Mouse (Mus musculus): ENCODE results near the gene Tpcn2. TPM values are rescaled to one million over a fixed set of nuclear protein-coding genes. Genes with fewer than 3 reads are reported as not detected.

Tpcn2 gene
- polyA plus RNA-seq, 1 experiment from 2014 or later = 3.9 TPM

- Histone ChIP-seq H3K36me3 (no peaks in the 10 kb centered on the region), H3K9me3 (no peaks in the 10 kb centered on the region), H3K27me3 (no peaks in the 10 kb centered on the region), H3K27ac (replicated peaks) (no peak overlapping the region), H3K4me1 (replicated peaks) (no peaks in the 10 kb centered on the region), H3K4me3 (no peak overlapping the region), H3K9ac (no peak overlapping the region), H3K4me2 (no peak overlapping the region)
- WGBS = 91% methylated on average over 1 of the region's 1 CpGs
- no peak for ATAC-seq (ENCODE audit: low read depth)
Measured at GRCm38 (mm10) chr7:145256092-145256491, 27.7 kb downstream of the Tpcn2 start.

GRCm38 (mm10) chr7:145253986-145254630 is 29.7 kb downstream of the Tpcn2 start:
- Histone ChIP-seq H3K4me3 (no peak overlapping the region), H3K4me1 (replicated peaks) (no peaks in the 10 kb centered on the region), H3K9me3 (no peaks in the 10 kb centered on the region), H3K9ac (no peak overlapping the region), H3K27me3 (no peaks in the 10 kb centered on the region), H3K36me3 (no peaks in the 10 kb centered on the region), H3K27ac (replicated peaks) (no peak overlapping the region), H3K4me2 (no peak overlapping the region)
- 76% methylated on average over 3 of the region's 3 CpGs for WGBS
- ATAC-seq (ENCODE audit: low read depth) = no peak

GRCm38 (mm10) chr7:145252715-145253476 is 30.9 kb downstream of the Tpcn2 start:
- Histone ChIP-seq H3K4me3 (no peak overlapping the region), H3K27ac (replicated peaks) (no peak overlapping the region), H3K27me3 (no peaks in the 10 kb centered on the region), H3K36me3 (no peaks in the 10 kb centered on the region), H3K9ac (no peak overlapping the region), H3K9me3 (no peaks in the 10 kb centered on the region), H3K4me1 (replicated peaks) (no peaks in the 10 kb centered on the region), H3K4me2 (no peak overlapping the region)
- WGBS = 26% methylated on average over 8 of the region's 8 CpGs
- ATAC-seq (ENCODE audit: low read depth) = peak; percentile 80

DNA sequence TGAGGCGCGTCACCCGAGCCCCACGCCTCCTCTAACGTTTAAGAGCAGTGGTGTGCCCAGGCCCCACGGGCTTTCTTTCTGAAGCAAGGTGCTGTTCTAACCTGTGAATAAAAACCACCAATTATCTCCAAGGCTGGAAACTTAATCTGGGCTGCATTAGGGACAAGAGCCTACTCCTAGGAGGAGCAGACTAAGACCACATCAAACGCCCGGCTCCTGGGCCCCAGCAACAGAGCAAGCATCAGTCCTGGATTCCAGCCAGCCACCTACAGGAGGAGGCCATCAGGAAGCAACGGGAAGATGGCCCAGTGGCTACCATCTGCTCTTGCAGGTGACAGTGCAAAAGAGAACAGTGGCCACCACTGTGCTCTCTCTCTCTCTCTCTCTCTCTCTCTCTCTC is 33.6 kb downstream of the Tpcn2 start:
- WGBS = 77% methylated on average over 9 of the region's 9 CpGs
- no peaks in the 10 kb centered on the region for H3K9me3 ChIP-seq
- no peak overlapping the region for H3K4me2 ChIP-seq
- no peak overlapping the region for H3K4me3 ChIP-seq
- H3K4me1 ChIP-seq (replicated peaks) = no peaks in the 10 kb centered on the region
- H3K36me3 ChIP-seq = no peaks in the 10 kb centered on the region
- no peaks in the 10 kb centered on the region for H3K27me3 ChIP-seq
- ATAC-seq (ENCODE audit: low read depth) = no peak
- no peak overlapping the region for H3K9ac ChIP-seq
- no peak overlapping the region for H3K27ac ChIP-seq (replicated peaks)

DNA sequence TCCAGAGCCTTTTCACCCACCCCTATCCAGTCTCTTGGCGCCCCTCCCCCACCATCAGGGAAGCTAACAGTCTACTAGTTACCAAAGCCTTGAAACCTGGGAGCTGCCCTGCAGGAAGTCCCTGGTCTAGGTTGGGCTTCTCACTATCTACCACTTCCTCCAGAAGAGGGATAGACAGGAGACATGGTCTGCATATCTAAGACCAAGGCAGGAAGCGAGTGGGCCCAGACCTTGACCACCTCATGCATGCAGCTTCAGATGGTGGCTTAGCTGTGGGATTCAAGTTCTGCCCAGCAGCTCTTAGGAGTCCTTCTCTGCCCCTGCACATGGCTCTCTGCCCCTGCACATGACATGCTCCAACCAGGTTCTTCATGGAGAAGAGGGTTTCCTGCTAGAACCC is 34.9 kb downstream of the Tpcn2 start:
- Histone ChIP-seq H3K27ac (replicated peaks) (no peak overlapping the region), H3K27me3 (0 out of 2 replicates have a peak, but pooled peaks cover 7% of the 10 kb centered on the region), H3K4me2 (no peak overlapping the region), H3K36me3 (no peaks in the 10 kb centered on the region), H3K4me3 (no peak overlapping the region), H3K9ac (no peak overlapping the region), H3K9me3 (no peaks in the 10 kb centered on the region), H3K4me1 (replicated peaks) (no peaks in the 10 kb centered on the region)
- WGBS = 85% methylated on average over 2 of the region's 2 CpGs
- ATAC-seq (ENCODE audit: low read depth) = no peak

GRCm38 (mm10) chr7:145242851-145243712 is 40.7 kb downstream of the Tpcn2 start:
- Histone ChIP-seq H3K4me3 (no peak overlapping the region), H3K27me3 (peaks cover 21% of the 10 kb centered on the region), H3K36me3 (no peaks in the 10 kb centered on the region), H3K9me3 (no peaks in the 10 kb centered on the region), H3K4me2 (no peak overlapping the region), H3K9ac (no peak overlapping the region), H3K4me1 (replicated peaks) (peaks cover 17% of the 10 kb centered on the region), H3K27ac (replicated peaks) (no peak overlapping the region)
- ATAC-seq (ENCODE audit: low read depth) = peak; percentile 76
- WGBS = 18% methylated on average over 9 of the region's 9 CpGs

DNA sequence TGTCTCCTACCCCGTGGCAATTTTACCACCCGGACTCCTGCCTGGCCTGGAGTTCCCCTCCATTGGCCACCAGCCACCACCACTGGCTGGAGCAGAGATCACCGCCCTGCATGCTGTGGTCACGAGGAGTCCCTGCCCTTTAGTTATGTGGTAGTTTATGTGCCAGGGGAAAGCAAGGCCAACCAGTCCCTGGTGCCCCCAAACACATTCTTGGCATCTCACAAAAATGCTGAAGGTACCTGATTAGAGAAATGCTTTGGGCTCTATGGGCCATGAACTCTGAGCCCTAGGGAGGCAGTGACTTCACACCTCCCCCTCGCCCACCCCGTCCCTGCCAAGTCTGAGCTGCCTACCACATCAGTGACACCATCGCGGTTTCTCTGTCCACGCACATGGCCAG is 41.8 kb downstream of the Tpcn2 start:
- no peak overlapping the region for H3K27ac ChIP-seq (replicated peaks)
- no peaks in the 10 kb centered on the region for H3K9me3 ChIP-seq
- H3K9ac ChIP-seq = no peak overlapping the region
- no peak overlapping the region for H3K4me3 ChIP-seq
- no peaks in the 10 kb centered on the region for H3K36me3 ChIP-seq
- H3K4me1 ChIP-seq (replicated peaks) = peaks cover 21% of the 10 kb centered on the region
- H3K27me3 ChIP-seq = peaks cover 21% of the 10 kb centered on the region
- no peak overlapping the region for H3K4me2 ChIP-seq
- ATAC-seq (ENCODE audit: low read depth) = no peak
- 78% methylated on average over 9 of the region's 9 CpGs for WGBS

DNA sequence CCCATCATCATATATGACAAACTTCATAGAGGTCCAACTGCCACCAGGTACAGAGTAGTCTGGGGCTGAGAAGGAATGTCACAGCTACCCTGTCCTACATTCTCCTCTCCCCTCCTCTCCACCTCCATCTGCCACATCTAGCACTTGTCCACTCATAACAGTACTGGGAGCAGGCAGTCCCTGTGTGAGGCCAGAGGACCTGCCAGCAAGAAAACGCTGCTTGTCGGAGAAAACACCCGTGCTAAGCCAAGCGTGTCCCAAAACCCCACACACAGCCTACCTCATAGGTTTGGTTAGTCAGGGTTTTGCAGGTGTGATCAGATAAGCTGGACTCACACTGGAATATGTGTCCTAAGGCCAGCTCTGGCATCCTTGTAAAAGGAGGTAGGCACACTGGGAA is 42.9 kb downstream of the Tpcn2 start:
- ATAC-seq (ENCODE audit: low read depth) = no peak
- no peak overlapping the region for H3K9ac ChIP-seq
- no peak overlapping the region for H3K4me2 ChIP-seq
- H3K36me3 ChIP-seq = no peaks in the 10 kb centered on the region
- WGBS = 83% methylated on average over 4 of the region's 4 CpGs
- peaks cover 24% of the 10 kb centered on the region for H3K27me3 ChIP-seq
- no peak overlapping the region for H3K27ac ChIP-seq (replicated peaks)
- peaks cover 21% of the 10 kb centered on the region for H3K4me1 ChIP-seq (replicated peaks)
- no peaks in the 10 kb centered on the region for H3K9me3 ChIP-seq
- no peak overlapping the region for H3K4me3 ChIP-seq

GRCm38 (mm10) chr7:145239736-145240505 is 43.9 kb downstream of the Tpcn2 start:
- H3K4me1 ChIP-seq (replicated peaks) = peaks cover 21% of the 10 kb centered on the region
- no peaks in the 10 kb centered on the region for H3K36me3 ChIP-seq
- H3K9me3 ChIP-seq = no peaks in the 10 kb centered on the region
- H3K27ac ChIP-seq (replicated peaks) = no peak overlapping the region
- no peak overlapping the region for H3K4me2 ChIP-seq
- H3K9ac ChIP-seq = no peak overlapping the region
- peaks cover 24% of the 10 kb centered on the region for H3K27me3 ChIP-seq
- no peak for ATAC-seq (ENCODE audit: low read depth)
- H3K4me3 ChIP-seq = no peak overlapping the region
- 60% methylated on average over 8 of the region's 8 CpGs for WGBS

DNA sequence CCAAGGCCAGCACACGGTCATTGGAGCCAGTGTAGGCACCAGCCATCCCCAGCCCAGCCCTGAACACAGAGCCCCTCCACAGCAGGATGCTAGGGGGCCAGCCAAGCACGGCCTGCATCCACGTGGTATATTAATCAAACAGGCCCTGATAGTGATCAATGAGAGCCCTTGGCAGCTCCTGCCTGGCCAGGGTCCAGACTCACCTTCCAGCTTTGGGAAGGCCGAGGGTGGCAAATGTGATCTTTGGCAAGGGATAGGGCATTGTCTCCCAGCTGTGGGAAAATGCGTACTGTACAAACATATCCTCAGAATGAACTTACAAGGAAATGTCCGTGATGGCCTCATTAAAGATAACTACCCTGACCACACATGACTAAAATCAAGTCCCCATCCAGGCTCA is 44.7 kb downstream of the Tpcn2 start:
- 47% methylated on average over 6 of the region's 6 CpGs for WGBS
- Histone ChIP-seq H3K27ac (replicated peaks) (no peak overlapping the region), H3K4me3 (no peak overlapping the region), H3K27me3 (peaks cover 19% of the 10 kb centered on the region), H3K4me2 (no peak overlapping the region), H3K36me3 (no peaks in the 10 kb centered on the region), H3K4me1 (replicated peaks) (peaks cover 21% of the 10 kb centered on the region), H3K9ac (no peak overlapping the region), H3K9me3 (no peaks in the 10 kb centered on the region)
- ATAC-seq (ENCODE audit: low read depth) = no peak

GRCm38 (mm10) chr7:145234841-145235790 is 48.7 kb downstream of the Tpcn2 start:
- no peaks in the 10 kb centered on the region for H3K36me3 ChIP-seq
- ATAC-seq (ENCODE audit: low read depth) = no peak
- H3K4me3 ChIP-seq = no peak overlapping the region
- WGBS = 82% methylated on average over 10 of the region's 10 CpGs
- H3K4me1 ChIP-seq (replicated peaks) = peaks cover 21% of the 10 kb centered on the region
- H3K9ac ChIP-seq = no peak overlapping the region
- H3K27me3 ChIP-seq = 0 out of 2 replicates have a peak, but pooled peaks cover 3% of the 10 kb centered on the region
- no peaks in the 10 kb centered on the region for H3K9me3 ChIP-seq
- H3K4me2 ChIP-seq = no peak overlapping the region
- H3K27ac ChIP-seq (replicated peaks) = no peak overlapping the region

Data from neural tube, embryonic 13.5 days (tissue).